Mouse (Mus musculus): ENCODE data around the gene Ipmk.
"Not testable (repeated sequence)": the region's sequence is repeated elsewhere in the genome, so short reads cannot be mapped to it uniquely, and the experiment has no call there.

The Ipmk gene

DNA sequence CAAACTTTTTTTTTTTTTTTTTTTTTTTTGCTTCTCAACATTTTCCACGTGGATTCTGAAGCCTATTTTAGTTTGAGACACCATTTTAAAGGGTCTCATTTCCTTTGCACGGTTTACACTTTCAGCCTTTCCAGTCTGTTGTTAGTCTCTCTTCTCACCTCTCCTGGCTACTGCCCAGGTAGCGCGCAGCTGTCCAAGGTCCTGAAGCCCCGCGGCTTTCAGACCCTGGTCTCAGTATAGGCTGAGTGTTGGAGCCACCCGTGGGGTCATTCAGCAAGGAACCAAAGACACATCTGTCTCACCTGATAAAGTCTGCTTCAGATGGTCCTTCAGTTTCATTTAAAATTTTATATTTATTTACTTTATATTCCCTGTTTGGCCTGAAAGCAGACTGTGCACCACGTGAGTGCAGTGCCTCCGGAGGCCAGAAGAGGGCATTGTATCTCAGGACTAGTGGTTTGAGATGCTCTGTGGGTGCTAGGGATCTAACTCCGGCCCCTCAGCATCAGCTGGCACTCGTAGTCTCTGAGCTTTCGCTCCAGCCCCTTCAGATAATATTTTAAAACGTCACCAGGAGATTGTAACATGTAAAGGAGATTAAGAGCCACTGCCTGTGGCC is 80.8 kb downstream of the Ipmk start:
- DNase-seq, result peak; percentile 42

DNA sequence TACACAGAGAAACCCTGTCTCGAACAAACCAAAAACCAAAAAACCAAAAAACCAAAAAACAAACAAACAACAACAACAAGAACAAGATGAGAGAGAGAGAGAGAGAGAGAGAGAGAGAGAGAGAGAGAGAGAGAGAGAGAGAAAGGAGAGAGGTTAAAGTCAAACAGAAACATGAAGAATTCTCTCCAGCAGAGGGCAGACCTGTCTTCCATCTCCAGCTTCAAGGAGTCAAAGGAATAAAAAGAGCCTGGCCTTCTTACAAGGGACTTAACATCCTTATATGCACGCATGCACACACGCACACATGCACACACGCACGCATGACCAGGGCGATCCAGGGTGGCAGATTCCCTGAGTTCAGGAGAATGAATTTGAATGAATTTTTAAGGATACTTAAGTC is 83.1 kb downstream of the Ipmk start:
- DNase-seq, result no peak

DNA sequence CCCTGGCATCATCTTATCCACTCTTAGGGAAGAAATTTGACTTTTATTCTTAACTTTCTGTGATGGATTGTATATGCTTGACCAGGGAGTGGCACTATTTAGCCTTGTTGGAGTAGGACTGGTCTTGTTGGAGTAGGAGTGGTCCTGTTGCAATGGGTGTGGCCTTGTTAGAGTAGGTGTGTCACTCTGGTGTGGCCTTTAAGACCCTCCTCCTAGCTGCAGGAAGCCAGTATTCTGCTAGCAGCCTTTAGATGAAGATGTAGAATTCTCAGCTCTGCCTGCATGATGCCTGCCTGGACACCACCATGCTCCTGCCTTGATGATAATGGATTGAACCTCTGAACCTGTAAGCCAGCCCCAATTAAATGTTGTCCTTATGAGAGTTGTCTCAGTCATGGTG is 95.5 kb downstream of the Ipmk start:
- no peak for DNase-seq

DNA sequence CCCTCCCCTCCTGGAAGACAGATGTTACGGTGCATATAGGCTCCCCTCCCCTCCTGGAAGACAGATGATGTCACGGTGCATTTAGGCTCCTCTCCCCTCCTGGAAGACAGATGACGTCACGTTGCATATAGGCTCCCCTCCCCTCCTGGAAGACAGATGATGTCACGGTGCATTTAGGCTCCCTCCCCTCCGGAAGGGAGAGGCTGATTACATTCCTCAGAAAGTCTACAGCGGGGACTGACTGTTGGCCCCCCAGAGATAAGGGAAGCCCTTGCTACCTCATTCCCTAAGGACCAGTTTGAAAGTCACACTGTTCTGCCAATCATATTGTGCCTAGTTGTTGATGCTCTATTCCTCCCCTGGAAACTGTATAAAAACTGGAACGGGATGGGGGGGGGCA is 100.1 kb downstream of the Ipmk start:
- DNase-seq, result no peak

DNA sequence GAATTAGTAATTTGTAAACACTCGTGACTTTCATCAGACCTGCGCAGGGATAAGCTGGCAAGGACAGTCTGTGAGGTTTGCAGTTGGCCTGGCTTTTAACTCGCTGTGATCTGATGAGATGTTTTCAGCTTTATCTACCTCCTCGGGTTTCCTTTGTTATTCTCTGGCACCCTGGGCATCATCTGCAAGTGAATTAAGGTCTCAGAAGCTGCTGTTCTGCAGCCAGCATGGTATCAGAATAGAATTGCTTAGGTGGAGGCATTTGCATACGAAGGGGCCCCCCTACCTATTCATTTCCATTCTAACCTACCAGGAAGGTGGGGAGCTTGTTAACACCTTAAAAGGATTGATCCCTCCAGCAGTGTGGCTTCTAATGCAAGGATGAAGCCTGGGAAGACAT is 100.7 kb downstream of the Ipmk start:
- no peak for DNase-seq

DNA sequence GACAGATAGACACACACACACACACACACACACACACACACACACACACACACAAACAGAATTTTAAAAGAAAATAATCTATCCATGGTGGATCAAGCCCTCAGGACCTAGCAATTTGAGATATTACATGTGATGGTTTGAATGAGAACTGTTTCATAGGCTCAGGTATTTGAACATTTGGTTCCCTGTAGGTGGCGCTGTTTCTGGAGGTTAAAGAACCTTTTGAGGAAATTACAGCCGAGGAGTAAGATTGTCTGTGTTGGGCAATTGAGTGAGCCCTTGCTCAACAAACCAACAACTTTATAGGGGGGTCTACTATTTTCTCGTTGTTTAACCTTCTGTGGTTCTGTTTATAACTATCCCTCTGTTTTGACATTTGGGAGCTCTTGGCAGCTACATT is 107.8 kb downstream of the Ipmk start:
- no peak for DNase-seq

DNA sequence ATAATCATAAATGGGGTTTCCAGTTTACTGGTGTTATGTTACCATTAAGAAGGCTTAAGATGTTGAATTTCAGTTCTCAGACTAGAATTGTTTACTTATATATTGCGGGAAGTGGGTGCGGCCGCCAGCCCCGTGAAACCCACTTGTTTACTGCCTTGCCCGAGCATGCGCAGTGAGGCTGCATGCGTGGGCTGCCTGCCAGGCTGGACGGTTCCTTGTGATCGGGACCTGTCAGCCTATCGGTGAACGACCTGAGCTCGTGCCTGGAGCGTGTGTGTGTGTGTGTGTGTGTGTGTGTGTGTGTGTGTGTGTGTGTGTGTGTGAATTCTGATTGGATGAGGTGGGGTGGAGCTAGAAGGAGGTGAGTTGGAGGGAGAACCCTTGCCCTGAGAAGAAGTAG is 114.8 kb downstream of the Ipmk start:
- not testable (repeated sequence) for DNase-seq

DNA sequence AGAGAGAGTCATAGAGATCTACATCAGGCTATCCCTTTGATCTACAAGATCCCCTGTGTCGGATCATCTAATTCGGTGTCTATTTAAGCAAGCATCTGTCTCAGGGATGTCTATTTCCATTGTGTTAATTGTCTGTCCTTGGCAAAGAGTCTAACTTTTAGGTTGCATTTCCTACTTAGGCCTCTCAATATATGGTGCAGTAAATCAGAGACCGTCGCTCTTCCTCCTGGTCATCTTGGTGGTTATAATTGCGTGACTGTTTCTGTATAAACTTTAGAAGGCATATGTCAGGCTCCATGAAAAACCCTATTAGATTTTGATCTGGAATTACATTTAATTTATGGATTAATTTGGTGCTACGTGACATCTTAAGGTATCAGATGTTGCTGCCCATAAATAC is 116.9 kb downstream of the Ipmk start:
- no peak for DNase-seq

DNA sequence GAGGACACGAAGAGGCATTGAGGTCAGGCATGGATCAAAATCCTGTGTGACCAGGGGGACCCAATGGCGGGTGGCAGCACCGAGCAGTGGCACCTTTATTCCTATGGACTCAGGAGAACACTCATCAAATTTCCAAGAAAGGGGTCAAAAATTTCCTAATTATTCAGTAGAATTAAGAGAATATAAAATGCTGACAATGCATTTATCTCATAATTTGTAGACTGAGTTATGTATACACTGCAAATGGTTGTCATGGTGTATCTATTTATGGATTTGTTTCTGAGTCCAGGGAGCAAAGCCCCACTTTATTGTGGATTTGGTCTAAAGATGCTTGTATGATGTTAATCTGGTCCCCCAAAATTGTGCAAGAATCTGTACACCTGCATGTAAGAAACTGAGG is 120.8 kb downstream of the Ipmk start:
- DNase-seq, result no peak

DNA sequence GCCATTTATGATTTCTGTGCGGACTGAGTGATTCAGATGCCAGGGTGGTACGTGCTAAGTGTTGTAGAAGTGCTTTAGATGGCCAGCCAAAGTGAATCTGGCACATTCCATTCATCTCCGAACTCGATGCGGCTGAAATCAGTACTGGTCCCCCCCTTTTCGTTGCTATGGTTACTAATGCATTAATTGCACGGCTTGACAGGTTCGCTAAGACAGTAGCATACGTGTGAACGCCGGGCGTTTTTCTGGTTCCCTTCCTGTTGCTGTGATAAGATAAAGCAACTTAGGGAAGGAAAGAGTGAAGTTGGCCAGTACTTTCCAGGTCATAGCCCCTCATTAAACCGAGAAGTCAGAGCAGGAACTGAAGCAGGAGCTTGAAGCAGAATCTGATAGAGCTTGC is 122.2 kb downstream of the Ipmk start:
- DNase-seq, result no peak

DNA sequence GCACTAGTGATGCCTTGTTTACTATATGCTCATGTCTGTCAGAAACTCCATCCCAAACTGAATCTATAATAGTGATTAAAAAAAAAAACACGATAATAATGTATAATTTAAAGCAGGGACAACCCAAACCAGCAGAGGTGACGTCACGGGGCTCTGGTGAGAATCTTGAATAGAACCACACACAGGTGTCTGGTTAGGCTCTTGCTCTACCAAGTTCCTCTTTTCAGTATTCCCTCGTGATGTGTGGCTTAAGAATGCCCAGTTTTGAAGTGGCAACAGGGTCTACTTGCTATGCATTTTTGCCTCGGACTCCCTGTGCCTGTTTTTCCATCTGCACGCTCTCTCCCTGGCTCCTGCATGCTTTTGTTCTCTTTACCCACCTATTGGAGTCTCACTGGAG is 124.5 kb downstream of the Ipmk start:
- DNase-seq, result no peak

DNA sequence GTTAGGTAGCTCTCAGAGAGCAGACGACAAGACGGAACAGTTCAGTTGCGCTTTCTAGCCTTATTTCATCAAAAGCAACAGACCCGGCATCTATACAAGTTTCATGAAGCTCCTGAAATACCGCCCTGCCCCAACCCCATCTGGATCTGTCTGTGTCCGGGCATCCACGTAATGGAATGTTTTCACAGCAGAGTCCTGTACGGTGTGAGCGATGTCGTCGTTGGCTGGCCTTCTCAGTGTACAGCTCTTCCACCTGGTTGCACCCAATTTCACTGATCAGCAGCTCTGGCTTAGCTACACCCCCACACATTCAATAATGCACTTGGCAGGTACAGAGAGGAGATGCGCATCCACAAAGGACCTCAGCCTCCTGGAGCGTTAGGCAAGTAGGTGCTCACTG is 126.0 kb downstream of the Ipmk start:
- no peak for DNase-seq

DNA sequence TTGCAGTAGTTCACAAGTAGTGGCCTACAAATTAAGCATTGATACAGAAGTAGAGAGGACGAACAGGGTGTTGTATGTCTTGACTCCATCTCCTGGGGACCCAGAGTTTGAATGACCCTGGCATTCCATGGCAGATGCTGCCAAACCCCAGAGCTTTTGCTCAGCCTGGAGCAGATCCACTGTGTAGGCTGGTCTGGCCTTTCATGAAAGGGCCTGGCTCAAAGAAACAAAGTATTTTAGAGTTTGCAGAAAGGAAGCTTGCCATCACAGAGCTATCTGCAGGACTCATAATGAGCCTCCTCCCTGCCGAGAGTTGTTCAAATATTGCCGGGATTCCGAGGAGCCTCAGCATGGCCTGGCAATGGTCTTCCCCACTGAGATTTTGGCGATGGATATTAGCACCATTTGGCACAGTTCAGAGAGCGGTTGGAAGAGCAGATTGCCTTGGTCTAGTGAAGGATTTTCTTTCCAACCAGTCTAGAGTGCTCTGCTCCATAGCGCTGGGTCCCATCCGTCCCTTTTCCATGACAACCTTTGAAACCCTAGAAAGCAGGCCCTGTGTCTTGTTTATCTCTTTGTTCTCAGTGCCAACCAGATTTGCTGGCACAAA is 129.0 kb downstream of the Ipmk start:
- no peak for DNase-seq

DNA sequence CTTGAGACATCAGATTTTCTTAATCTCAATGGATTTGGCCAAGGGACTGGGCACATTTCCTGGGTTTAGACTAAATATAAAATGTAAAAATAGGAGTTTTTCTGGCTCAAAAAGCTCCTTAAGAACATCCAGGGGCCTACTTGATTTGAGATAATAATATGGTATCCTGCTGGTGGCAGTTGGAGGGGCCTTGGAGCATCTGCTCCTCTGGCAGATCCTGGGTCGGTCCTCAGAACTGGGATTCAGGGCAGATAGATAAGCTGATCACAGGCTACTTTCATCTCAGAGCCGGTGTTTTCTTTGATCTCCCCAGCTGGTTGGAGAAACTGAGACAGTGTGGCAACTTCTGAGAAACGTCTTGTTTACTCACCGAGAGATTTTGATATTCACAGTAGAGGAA is 129.6 kb downstream of the Ipmk start:
- no peak for DNase-seq

DNA sequence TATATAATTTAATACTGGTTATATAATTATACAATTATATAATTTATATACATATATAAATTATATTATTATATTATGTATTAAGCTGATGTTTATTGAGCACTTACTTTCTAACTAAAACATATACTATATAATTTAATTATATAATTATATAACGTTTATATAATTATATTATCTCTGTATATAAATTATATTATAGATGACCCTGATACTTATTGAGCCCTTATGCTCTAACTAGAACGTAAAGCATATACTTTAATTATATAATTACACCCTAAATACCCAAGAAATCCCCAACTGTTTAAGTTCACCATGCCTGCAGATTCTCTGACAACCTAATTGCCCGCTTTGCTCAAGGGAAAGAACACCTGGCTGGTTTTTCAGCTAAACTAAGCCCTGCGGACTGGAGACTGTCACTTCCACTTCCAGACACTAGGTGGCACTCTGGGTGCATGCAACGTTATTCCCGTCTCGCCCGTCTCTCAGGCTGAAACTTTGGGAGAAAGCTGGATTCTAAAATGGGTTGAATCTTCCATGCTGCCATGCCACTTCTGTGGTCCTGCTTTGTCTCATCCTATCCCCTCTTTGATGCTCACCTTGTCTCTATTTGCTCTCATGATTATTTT is 132.2 kb downstream of the Ipmk start:
- DNase-seq, result peak; percentile 65

Data from thymus, postnatal 4 days (tissue).